Mouse (Mus musculus): ENCODE results near the gene Vdr. TPM values are rescaled to one million over a fixed set of nuclear protein-coding genes. Genes with fewer than 3 reads are reported as not detected.

The Vdr gene
- total RNA-seq, 2 experiments from 2014 or later, result 2.8 to 3.0 TPM

GRCm38 (mm10) chr15:97919217-97919616 is 8.8 kb upstream of the Vdr start:
- DNase-seq, result no peak

- no peak for DNase-seq
Measured at GRCm38 (mm10) chr15:97917994-97918393, 7.6 kb upstream of the Vdr start.

GRCm38 (mm10) chr15:97914331-97914747 is 3.9 kb upstream of the Vdr start:
- peak; percentile 70 for DNase-seq

- peak; percentile 64 for DNase-seq
Measured at GRCm38 (mm10) chr15:97907801-97908751, 2.4 kb downstream of the Vdr start.

GRCm38 (mm10) chr15:97907202-97907601 is 3.2 kb downstream of the Vdr start:
- DNase-seq, result no peak

GRCm38 (mm10) chr15:97905281-97905680 is 5.1 kb downstream of the Vdr start:
- no peak for DNase-seq

- DNase-seq, result no peak
Measured at GRCm38 (mm10) chr15:97904339-97904991, 6.0 kb downstream of the Vdr start.

- no peak for DNase-seq
Measured at GRCm38 (mm10) chr15:97903261-97904009, 7.0 kb downstream of the Vdr start.

GRCm38 (mm10) chr15:97900991-97901390 is 9.4 kb downstream of the Vdr start:
- DNase-seq, result no peak

- no peak for DNase-seq
Measured at GRCm38 (mm10) chr15:97900336-97900912, 10.0 kb downstream of the Vdr start.

- DNase-seq, result no peak
Measured at GRCm38 (mm10) chr15:97899714-97900113, 10.7 kb downstream of the Vdr start.

- no peak for DNase-seq
Measured at GRCm38 (mm10) chr15:97898791-97899190, 11.6 kb downstream of the Vdr start.

- DNase-seq, result no peak
Measured at GRCm38 (mm10) chr15:97896861-97897654, 13.4 kb downstream of the Vdr start.

GRCm38 (mm10) chr15:97896347-97896746 is 14.1 kb downstream of the Vdr start:
- DNase-seq, result no peak

- peak; percentile 31 for DNase-seq
Measured at GRCm38 (mm10) chr15:97895847-97896246, 14.6 kb downstream of the Vdr start.

GRCm38 (mm10) chr15:97892506-97892905 is 17.9 kb downstream of the Vdr start:
- no peak for DNase-seq

- no peak for DNase-seq
Measured at GRCm38 (mm10) chr15:97890450-97890849, 20.0 kb downstream of the Vdr start.

- DNase-seq, result peak; percentile 62
Measured at GRCm38 (mm10) chr15:97890017-97890416, 20.4 kb downstream of the Vdr start.

- no peak for DNase-seq
Measured at GRCm38 (mm10) chr15:97887541-97888016, 22.9 kb downstream of the Vdr start.

- no peak for DNase-seq
Measured at GRCm38 (mm10) chr15:97881423-97881822, 29.0 kb downstream of the Vdr start.

- no peak for DNase-seq
Measured at GRCm38 (mm10) chr15:97880441-97880840, 30.0 kb downstream of the Vdr start.
